Comparison of ENCODE assay signal across 10 mouse cellular contexts in the genomic region with DNA sequence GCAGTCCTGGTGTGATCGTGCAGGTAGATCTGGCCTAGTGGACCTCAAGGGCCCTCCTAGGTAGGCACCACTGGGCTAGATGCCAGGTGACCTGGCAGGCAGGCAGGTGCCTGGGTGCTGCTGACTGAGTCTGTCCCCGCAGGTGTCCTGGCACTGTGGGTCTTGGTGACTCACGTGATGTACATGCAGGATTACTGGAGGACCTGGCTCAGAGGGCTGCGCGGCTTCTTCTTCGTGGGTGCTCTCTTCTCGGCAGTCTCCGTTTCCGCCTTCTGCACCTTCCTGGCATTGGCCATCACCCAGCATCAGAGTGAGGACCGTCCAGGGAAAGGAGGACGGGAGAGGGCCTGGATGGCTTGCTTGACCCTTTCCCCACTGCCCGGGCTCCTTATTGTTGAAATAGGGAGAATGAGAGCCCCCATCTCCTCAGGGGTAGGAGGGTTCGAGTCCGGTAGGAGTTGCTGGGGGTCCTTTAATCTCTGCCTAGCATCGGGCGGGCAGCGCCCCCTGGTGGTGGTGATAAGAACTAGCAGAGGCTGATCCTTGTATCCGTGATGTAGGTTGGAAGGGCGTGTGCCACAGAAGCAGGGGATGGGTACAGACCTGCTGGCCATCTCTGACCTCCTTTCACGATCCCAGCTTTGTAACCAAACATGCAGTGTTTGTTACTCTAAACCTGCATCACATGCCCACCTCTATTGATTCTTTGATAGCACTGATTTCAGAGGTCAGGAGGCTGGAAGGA. TPM values are rescaled to one million over a fixed set of nuclear protein-coding genes. Genes with fewer than 3 reads are reported as not detected.
DNase-seq lines count a peak whose midpoint lies in the region; ATAC-seq and TF ChIP-seq lines count a peak whose summit lies in the region.
"Had no signal": no experiment of that assay in that cellular context is flagged by ENCODE, and none has a peak within 500 bp of the region (broad histone marks: within the 10 kb centered on the region; RNA-seq: fewer than 3 reads in every experiment).

No protein-coding gene starts in this region.

- no peak overlapping the region for H3K9ac ChIP-seq in forebrain, embryonic 13.5 days
- no peak overlapping the region for H3K9ac ChIP-seq in forebrain, embryonic 12.5 days
- no peak overlapping the region for H3K9ac ChIP-seq in hindbrain, postnatal 0 days (replicated peaks; ENCODE audit: low read length)
- H3K9ac ChIP-seq: heart, embryonic 15.5 days; neural tube, embryonic 13.5 days had no signal

- H3K9me3 ChIP-seq in forebrain, embryonic 13.5 days (replicated peaks), result no peaks in the 10 kb centered on the region
- H3K9me3 ChIP-seq in forebrain, embryonic 12.5 days, result no peaks in the 10 kb centered on the region
- no peaks in the 10 kb centered on the region for H3K9me3 ChIP-seq in hindbrain, postnatal 0 days (ENCODE audit: low read length)
- H3K9me3 ChIP-seq: heart, embryonic 15.5 days; neural tube, embryonic 13.5 days had no signal

- peak; percentile 54 for DNase-seq in ovary, postnatal 36 days (ENCODE audit: low spot score)
- DNase-seq in ovary, postnatal 14 days (ENCODE audit: low spot score), result no peak
- peak; percentile 88 for DNase-seq in cerebellum, adult 11-12 months
- peak; percentile 81 for DNase-seq in hindbrain, postnatal 0 days (ENCODE audit: low spot score)
- peak; percentile 70 for DNase-seq in lung, postnatal 10 days
- peak; percentile 74 for DNase-seq in thymus, postnatal 14 days

- TF ChIP-seq CTCF in hindbrain, postnatal 0 days (IDR thresholded peaks at IDR 0.05; ENCODE audit: low read depth), result peak; percentile 91

- WGBS in forebrain, embryonic 13.5 days, result 56% methylated on average over 20 of the region's 20 CpGs
- 55% methylated on average over 20 of the region's 20 CpGs for WGBS in forebrain, embryonic 12.5 days
- 50% methylated on average over 20 of the region's 20 CpGs for WGBS in hindbrain, postnatal 0 days

- no peak overlapping the region for H3K4me2 ChIP-seq in forebrain, embryonic 13.5 days
- H3K4me2 ChIP-seq in forebrain, embryonic 12.5 days, result no peak overlapping the region
- H3K4me2 ChIP-seq in hindbrain, postnatal 0 days (ENCODE audit: low read depth, low read length), result no peak overlapping the region
- H3K4me2 ChIP-seq: heart, embryonic 15.5 days; neural tube, embryonic 13.5 days had no signal

- H3K27ac ChIP-seq in forebrain, embryonic 13.5 days, result no peak overlapping the region
- no peak overlapping the region for H3K27ac ChIP-seq in forebrain, embryonic 12.5 days
- peak overlapping the region; percentile 20; the same call in 1 of the 2 replicates for H3K27ac ChIP-seq in hindbrain, postnatal 0 days

- ATAC-seq in forebrain, embryonic 13.5 days, result peak; percentile 25; the same call in 1 of the 2 replicates
- no peak for ATAC-seq in forebrain, embryonic 12.5 days (ENCODE audit: low FRiP score)
- ATAC-seq in hindbrain, postnatal 0 days, result peak; percentile 37

- H3K4me3 ChIP-seq in forebrain, embryonic 13.5 days, result no peak overlapping the region
- H3K4me3 ChIP-seq in forebrain, embryonic 12.5 days (replicated peaks), result no peak overlapping the region
- H3K4me3 ChIP-seq in hindbrain, postnatal 0 days (ENCODE audit: low read length), result no peak overlapping the region
- H3K4me3 ChIP-seq: heart, embryonic 15.5 days; neural tube, embryonic 13.5 days had no signal

- H3K4me1 ChIP-seq in forebrain, embryonic 13.5 days, result peaks cover 17% of the 10 kb centered on the region
- peaks cover 18% of the 10 kb centered on the region for H3K4me1 ChIP-seq in forebrain, embryonic 12.5 days
- peaks cover 10% of the 10 kb centered on the region for H3K4me1 ChIP-seq in hindbrain, postnatal 0 days (ENCODE audit: insufficient read depth, low read length)

- H3K27me3 ChIP-seq in forebrain, embryonic 13.5 days, result no peaks in the 10 kb centered on the region
- H3K27me3 ChIP-seq in forebrain, embryonic 12.5 days, result no peaks in the 10 kb centered on the region
- H3K27me3 ChIP-seq in hindbrain, postnatal 0 days (ENCODE audit: insufficient read depth, low read length), result no peaks in the 10 kb centered on the region
- H3K27me3 ChIP-seq: heart, embryonic 15.5 days; neural tube, embryonic 13.5 days had no signal

- peaks cover 41% of the 10 kb centered on the region for H3K36me3 ChIP-seq in forebrain, embryonic 13.5 days (ENCODE audit: poor library complexity, severe bottlenecking)
- H3K36me3 ChIP-seq in forebrain, embryonic 12.5 days (replicated peaks), result peaks cover 28% of the 10 kb centered on the region
- peaks cover 6% of the 10 kb centered on the region; the same call in 1 of the 2 replicates for H3K36me3 ChIP-seq in hindbrain, postnatal 0 days (ENCODE audit: insufficient read depth, low read length)

RNA-seq across cellular contexts. Expression of a gene that starts 11.6 kb away (rescaled TPM):
- 44.1 and 45.2 TPM in 2 replicates for polyA plus RNA-seq in forebrain, embryonic 13.5 days (2015; fragmentation: Nextera tagmentation; extraction: Ambion mirVana)
- 36.6 and 38.1 TPM in 2 replicates for polyA plus RNA-seq in forebrain, embryonic 12.5 days (2016; fragmentation: Nextera tagmentation; extraction: Ambion mirVana)
- 84.4 and 89.3 TPM in 2 replicates for total RNA-seq in hindbrain, postnatal 0 days (2014; rRNA removed)
- 140 and 152 TPM in 2 replicates for polyA plus RNA-seq in hindbrain, postnatal 0 days (2015; fragmentation: Nextera tagmentation; extraction: Ambion mirVana)

RNA-seq across cellular contexts. Expression of a gene that starts 22.2 kb away (rescaled TPM):
- polyA plus RNA-seq in forebrain, embryonic 13.5 days (2015; fragmentation: Nextera tagmentation; extraction: Ambion mirVana), result 6.7 and 7.8 TPM in 2 replicates
- polyA plus RNA-seq in forebrain, embryonic 12.5 days (2016; fragmentation: Nextera tagmentation; extraction: Ambion mirVana), result 6.2 and 6.3 TPM in 2 replicates
- total RNA-seq in hindbrain, postnatal 0 days (2014; rRNA removed), result 26.4 and 41.9 TPM in 2 replicates
- 10.3 and 12.2 TPM in 2 replicates for polyA plus RNA-seq in hindbrain, postnatal 0 days (2015; fragmentation: Nextera tagmentation; extraction: Ambion mirVana)

RNA-seq across cellular contexts. Expression of a gene that starts 54.4 kb away (rescaled TPM):
- 20.3 and 23.3 TPM in 2 replicates for polyA plus RNA-seq in forebrain, embryonic 13.5 days (2015; fragmentation: Nextera tagmentation; extraction: Ambion mirVana)
- polyA plus RNA-seq in forebrain, embryonic 12.5 days (2016; fragmentation: Nextera tagmentation; extraction: Ambion mirVana), result 23.7 and 24.1 TPM in 2 replicates
- 23.6 and 28.6 TPM in 2 replicates for total RNA-seq in hindbrain, postnatal 0 days (2014; rRNA removed)
- polyA plus RNA-seq in hindbrain, postnatal 0 days (2015; fragmentation: Nextera tagmentation; extraction: Ambion mirVana), result 21.7 and 23.7 TPM in 2 replicates

RNA-seq across cellular contexts. Expression of a gene that starts 58.8 kb away (rescaled TPM):
- 0.25 and 0.26 TPM in 2 replicates for polyA plus RNA-seq in forebrain, embryonic 13.5 days (2015; fragmentation: Nextera tagmentation; extraction: Ambion mirVana)
- polyA plus RNA-seq in forebrain, embryonic 12.5 days (2016; fragmentation: Nextera tagmentation; extraction: Ambion mirVana), result 0.10 and 0.33 TPM in 2 replicates
- total RNA-seq in hindbrain, postnatal 0 days (2014; rRNA removed), result 0.10 TPM in 1 of 2 replicates, not detected in the other
- polyA plus RNA-seq in hindbrain, postnatal 0 days (2015; fragmentation: Nextera tagmentation; extraction: Ambion mirVana), result 0.44 and 0.49 TPM in 2 replicates
